In the genomic region with DNA sequence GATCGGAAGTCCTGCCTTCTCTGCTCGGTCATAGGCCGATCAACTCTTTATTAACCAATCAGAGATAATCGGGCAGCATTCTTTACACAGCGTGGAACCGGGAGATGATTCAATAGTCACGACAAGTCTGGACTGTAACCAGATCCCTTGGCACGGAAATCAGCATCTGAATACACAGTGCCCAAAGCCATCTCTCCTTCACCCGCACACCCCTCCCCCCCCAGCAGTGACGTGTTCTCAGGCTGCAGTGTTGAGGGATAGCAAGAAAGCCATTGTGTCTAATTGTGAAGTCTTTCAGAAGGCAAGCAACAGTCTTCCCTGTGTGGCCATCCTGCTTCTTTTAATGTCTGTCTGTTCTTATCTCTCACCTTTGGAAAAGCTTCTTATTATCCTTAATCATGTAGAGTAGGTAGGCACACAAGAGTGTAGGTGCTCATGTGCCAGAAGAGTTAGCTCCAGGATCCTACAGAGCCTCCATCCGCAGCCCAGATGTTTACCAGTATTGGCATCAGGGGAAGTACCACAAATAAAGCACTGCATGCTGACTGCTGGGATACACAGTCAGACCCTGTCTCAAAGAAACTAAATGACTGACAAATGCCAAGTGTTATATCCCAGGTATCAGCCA, we compare ENCODE assay signal across 1 mouse cellular context.
TF ChIP-seq lines count a peak whose summit lies in the region.

No protein-coding gene starts in this region.

TF ChIP-seq in ES-E14, 5 proteins besides CTCF, POLR2A, EP300 and RAD21:
- TF ChIP-seq ZNF384 (IDR thresholded peaks at IDR 0.05; ENCODE audit: low read depth, low read length) (no peak), CHD2 (IDR thresholded peaks at IDR 0.05; ENCODE audit: low read depth, low read length) (no peak; the same call in 1 of the 2 replicates), ZC3H11A (IDR thresholded peaks at IDR 0.05; ENCODE audit: borderline replicate concordance, low read depth, low read length) (no peak), HCFC1 (IDR thresholded peaks at IDR 0.05; ENCODE audit: borderline replicate concordance, insufficient read depth, low read length) (no peak), MAFK (IDR thresholded peaks at IDR 0.05; ENCODE audit: insufficient read depth, low read depth, low read length) (no peak)
